Mouse (Mus musculus): ENCODE measurements around the gene Plscr3. TPM values are rescaled to one million over a fixed set of nuclear protein-coding genes. Genes with fewer than 3 reads are reported as not detected.
A peak's percentile ranks its signal among the peaks of the same experiment; 100 is the strongest.

Plscr3 gene
- polyA plus RNA-seq (2012; rRNA removed) = 35.3 and 36.5 TPM in 2 replicates

- H3K4me1 ChIP-seq (ENCODE audit: control insufficient read depth, insufficient read depth, low read length) = no peaks in the 10 kb centered on the region
- peak within 1 kb of the TSS; percentile 59 for H3K4me3 ChIP-seq (ENCODE audit: insufficient read depth, low read length)
- H3K27ac ChIP-seq (ENCODE audit: insufficient read depth, low read length) = peak within 1 kb of the TSS; percentile 53
- TF ChIP-seq POLR2A (IDR thresholded peaks at IDR 0.05; ENCODE audit: extremely low read depth, insufficient read depth, low read length) = peak; percentile 59; the same call in 1 of the 2 replicates
- TF ChIP-seq CTCF (IDR thresholded peaks at IDR 0.05; ENCODE audit: extremely low read depth, insufficient read depth, low read length) = no peak
These were observed at the start of gene Plscr3 for GRCm38 (mm10) chr11:69846198-69846680. Gene Plscr3 (plus strand): TSS chr11:69846376.

DNA sequence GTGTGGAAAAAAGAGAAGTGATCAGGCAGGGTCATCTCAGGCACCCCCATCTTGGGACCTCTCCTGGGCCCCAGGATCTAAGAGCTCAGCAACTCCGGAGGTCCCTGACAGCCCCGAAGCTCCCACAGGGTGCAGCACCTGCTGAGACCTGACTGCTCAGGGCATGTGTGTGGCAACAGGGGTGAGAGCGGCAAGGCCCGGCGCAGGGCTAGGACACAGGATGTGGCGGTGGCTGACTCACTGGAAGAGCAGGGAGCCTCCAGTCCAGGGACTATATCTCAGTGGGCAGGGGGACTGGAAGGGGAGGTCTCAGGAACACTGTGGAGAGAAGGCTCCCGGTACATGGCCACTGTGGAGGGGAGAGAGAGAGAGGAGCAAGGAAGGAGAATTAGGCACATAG, 48.3 kb upstream of the Plscr3 start:
- Histone ChIP-seq H3K4me1 (ENCODE audit: control insufficient read depth, insufficient read depth, low read length) (peaks cover 1% of the 10 kb centered on the region; the same call in 1 of the 2 replicates), H3K27ac (ENCODE audit: insufficient read depth, low read length) (no peak overlapping the region), H3K4me3 (ENCODE audit: insufficient read depth, low read length) (no peak overlapping the region)
- TF ChIP-seq CTCF (IDR thresholded peaks at IDR 0.05; ENCODE audit: extremely low read depth, insufficient read depth, low read length) (no peak), POLR2A (IDR thresholded peaks at IDR 0.05; ENCODE audit: extremely low read depth, insufficient read depth, low read length) (no peak)

DNA sequence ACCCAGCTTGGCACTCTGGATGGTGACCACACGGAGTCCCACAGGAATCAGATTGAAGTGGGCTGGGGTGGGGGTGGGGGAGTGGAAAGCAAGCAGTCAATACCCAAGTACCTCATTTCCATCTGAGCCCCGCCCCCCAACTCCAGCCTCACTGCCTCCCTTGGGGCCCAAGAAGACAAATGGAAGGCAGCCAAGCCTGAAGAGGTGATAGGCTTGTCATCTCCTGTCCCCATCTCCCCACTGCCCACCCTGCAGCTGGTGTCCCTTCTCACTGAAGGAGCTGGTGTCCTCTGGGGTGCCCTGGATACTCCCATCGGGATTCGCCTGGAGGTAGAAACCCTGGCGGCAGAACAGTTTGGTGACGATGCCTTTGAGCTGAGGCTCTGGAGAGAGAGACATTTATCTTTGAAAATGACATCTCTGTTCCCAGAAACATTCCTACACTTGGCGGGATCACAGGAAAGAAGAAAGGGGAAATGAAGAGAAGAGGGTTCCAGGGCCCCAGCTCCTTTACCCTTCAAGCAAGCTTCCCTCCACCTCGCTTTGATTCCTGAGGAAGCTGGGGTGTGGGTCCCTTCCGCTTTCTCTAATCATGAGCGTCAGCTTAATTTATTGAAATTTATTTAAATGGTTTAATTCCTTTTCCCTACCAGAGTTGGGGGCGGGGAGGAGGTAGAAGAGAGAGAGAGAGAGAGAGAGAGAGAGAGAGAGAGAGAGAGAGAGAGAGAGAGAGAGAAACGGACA, 46.6 kb upstream of the Plscr3 start:
- TF ChIP-seq CTCF (IDR thresholded peaks at IDR 0.05; ENCODE audit: extremely low read depth, insufficient read depth, low read length) (no peak), POLR2A (IDR thresholded peaks at IDR 0.05; ENCODE audit: extremely low read depth, insufficient read depth, low read length) (no peak)
- Histone ChIP-seq H3K4me3 (ENCODE audit: insufficient read depth, low read length) (peak overlapping the region; percentile 78; the same call in 1 of the 2 replicates), H3K4me1 (ENCODE audit: control insufficient read depth, insufficient read depth, low read length) (peaks cover 1% of the 10 kb centered on the region; the same call in 1 of the 2 replicates), H3K27ac (ENCODE audit: insufficient read depth, low read length) (0 out of 2 replicates have a peak overlapping the region, but pooled peaks have one; percentile 41)

DNA sequence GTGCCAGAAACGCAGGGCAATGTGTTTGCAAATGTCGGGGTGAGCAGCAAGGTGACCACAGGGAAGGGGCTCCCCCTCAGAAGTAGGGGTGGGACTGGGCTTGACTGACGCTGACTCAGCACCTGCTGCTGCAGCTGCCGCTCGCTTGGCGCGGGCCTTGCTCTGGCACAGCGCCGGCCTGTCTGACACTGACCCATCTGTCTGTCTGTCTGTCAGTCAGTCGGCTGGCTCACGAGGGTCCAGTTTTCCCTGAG, 46.1 kb upstream of the Plscr3 start:
- no peak for TF ChIP-seq POLR2A (IDR thresholded peaks at IDR 0.05; ENCODE audit: extremely low read depth, insufficient read depth, low read length)
- no peak for TF ChIP-seq CTCF (IDR thresholded peaks at IDR 0.05; ENCODE audit: extremely low read depth, insufficient read depth, low read length)
- Histone ChIP-seq H3K27ac (ENCODE audit: insufficient read depth, low read length) (0 out of 2 replicates have a peak overlapping the region, but pooled peaks have one; percentile 41), H3K4me3 (ENCODE audit: insufficient read depth, low read length) (peak overlapping the region; percentile 78; the same call in 1 of the 2 replicates), H3K4me1 (ENCODE audit: control insufficient read depth, insufficient read depth, low read length) (peaks cover 1% of the 10 kb centered on the region; the same call in 1 of the 2 replicates)

DNA sequence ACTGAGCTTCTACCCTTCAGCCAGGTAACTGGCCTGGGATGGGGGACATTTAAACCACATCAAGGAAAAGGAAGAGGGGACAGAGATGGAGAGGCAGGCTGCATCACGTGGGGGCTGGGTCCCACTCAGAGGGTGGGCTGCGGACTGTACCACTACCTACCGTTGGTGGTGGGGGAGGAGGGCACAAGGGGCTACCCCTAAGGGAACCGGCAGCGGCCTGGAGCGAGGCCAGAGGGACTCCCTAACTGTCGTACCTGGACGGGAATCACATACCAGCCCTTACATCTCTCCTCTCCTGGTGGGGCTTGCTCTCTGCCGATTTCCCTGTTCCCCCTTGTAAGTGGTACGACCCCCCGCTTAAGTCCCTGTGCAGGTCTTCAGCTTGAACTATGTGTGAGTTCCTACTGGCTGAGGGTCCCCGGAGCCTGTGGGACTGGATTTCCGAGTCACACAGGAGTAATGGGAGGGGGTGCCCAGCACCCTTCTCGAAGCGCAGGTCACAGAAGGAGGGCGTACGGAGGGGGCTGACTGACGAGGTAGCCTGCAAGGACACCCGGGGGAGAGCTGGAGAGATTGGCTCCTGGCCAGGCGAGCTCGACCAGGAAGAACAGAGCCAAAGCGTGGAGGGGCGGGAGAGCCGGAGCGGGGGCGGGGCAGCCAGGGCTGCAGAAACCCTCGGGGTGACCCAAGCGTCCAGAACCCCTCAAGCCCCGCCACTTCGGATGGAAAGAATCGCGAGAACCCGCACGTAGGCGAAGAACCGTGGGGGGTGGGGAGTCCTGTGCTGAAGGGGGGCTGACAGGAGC, 45.6 kb upstream of the Plscr3 start:
- no peak for TF ChIP-seq CTCF (IDR thresholded peaks at IDR 0.05; ENCODE audit: extremely low read depth, insufficient read depth, low read length)
- TF ChIP-seq POLR2A (IDR thresholded peaks at IDR 0.05; ENCODE audit: extremely low read depth, insufficient read depth, low read length) = no peak; the same call in 1 of the 2 replicates
- H3K4me1 ChIP-seq (ENCODE audit: control insufficient read depth, insufficient read depth, low read length) = peaks cover 1% of the 10 kb centered on the region; the same call in 1 of the 2 replicates

GRCm38 (mm10) chr11:69801379-69801977, 44.7 kb upstream of the Plscr3 start, which contains the start of gene Fgf11:
Gene Fgf11 (minus strand): TSS chr11:69801857.
- TF ChIP-seq POLR2A (IDR thresholded peaks at IDR 0.05; ENCODE audit: extremely low read depth, insufficient read depth, low read length) = no peak
- TF ChIP-seq CTCF (IDR thresholded peaks at IDR 0.05; ENCODE audit: extremely low read depth, insufficient read depth, low read length) = no peak
- peak within 1 kb of the TSS; percentile 78 for H3K4me3 ChIP-seq (ENCODE audit: insufficient read depth, low read length)
- peak within 1 kb of the TSS; percentile 72 for H3K27ac ChIP-seq (ENCODE audit: insufficient read depth, low read length)
- H3K4me1 ChIP-seq (ENCODE audit: control insufficient read depth, insufficient read depth, low read length) = peaks cover 1% of the 10 kb centered on the region; the same call in 1 of the 2 replicates

More for the DNA sequence above, 45.6 kb upstream of the Plscr3 start:
- peak overlapping the region; percentile 78 for H3K4me3 ChIP-seq (ENCODE audit: insufficient read depth, low read length)
- 0 out of 2 replicates have a peak overlapping the region, but pooled peaks have one; percentile 41 for H3K27ac ChIP-seq (ENCODE audit: insufficient read depth, low read length)

- H3K4me1 ChIP-seq (ENCODE audit: control insufficient read depth, insufficient read depth, low read length) = peaks cover 1% of the 10 kb centered on the region; the same call in 1 of the 2 replicates
- peak overlapping the region; percentile 72 for H3K27ac ChIP-seq (ENCODE audit: insufficient read depth, low read length)
These were observed 43.5 kb upstream of the Plscr3 start for GRCm38 (mm10) chr11:69802648-69803105.

DNA sequence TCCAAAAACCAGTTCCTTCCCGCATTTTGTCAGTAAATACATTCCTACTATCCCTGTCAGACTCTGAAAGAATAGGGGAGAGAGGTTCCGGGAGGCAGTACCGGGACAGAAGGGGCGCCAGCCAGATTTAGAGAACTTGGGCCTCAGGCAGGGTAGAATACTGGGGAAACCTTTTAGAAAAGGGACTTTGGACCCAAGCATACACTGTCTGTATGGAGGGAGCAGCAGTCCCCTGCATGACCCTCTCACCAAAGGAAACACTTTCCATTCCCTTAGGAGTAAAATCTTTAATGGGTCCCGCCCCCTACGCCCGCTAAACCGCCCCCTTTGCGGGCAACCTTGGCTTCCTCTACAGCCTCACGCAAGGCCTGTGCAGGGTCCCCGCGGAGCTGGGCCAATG, 42.8 kb upstream of the Plscr3 start:
- Histone ChIP-seq H3K27ac (ENCODE audit: insufficient read depth, low read length) (no peak overlapping the region), H3K4me1 (ENCODE audit: control insufficient read depth, insufficient read depth, low read length) (peaks cover 1% of the 10 kb centered on the region; the same call in 1 of the 2 replicates), H3K4me3 (ENCODE audit: insufficient read depth, low read length) (peak overlapping the region; percentile 78; the same call in 1 of the 2 replicates)
- no peak for TF ChIP-seq CTCF (IDR thresholded peaks at IDR 0.05; ENCODE audit: extremely low read depth, insufficient read depth, low read length)
- no peak for TF ChIP-seq POLR2A (IDR thresholded peaks at IDR 0.05; ENCODE audit: extremely low read depth, insufficient read depth, low read length)

More at GRCm38 (mm10) chr11:69802648-69803105, 43.5 kb upstream of the Plscr3 start:
- H3K4me3 ChIP-seq (ENCODE audit: insufficient read depth, low read length) = peak overlapping the region; percentile 78
- no peak for TF ChIP-seq CTCF (IDR thresholded peaks at IDR 0.05; ENCODE audit: extremely low read depth, insufficient read depth, low read length)
- no peak for TF ChIP-seq POLR2A (IDR thresholded peaks at IDR 0.05; ENCODE audit: extremely low read depth, insufficient read depth, low read length)

Measured in cortical plate, adult 2 months (tissue).